Mouse (Mus musculus) thymus, adult 2 months (tissue): ENCODE measurements around the gene Gm26938.

Experiments used
- CTCF ChIP-seq: fragments of 200-500 bp; IDR thresholded peaks from 2 replicates; pipeline ENCODE4 v1.5.1; 2012; ENCODE audit warnings: mild to moderate bottlenecking, control low read depth, low read length, moderate library complexity, borderline replicate concordance; ENCODE audit not compliant: control insufficient read depth, poor library complexity, insufficient read depth; ENCODE audit errors: extremely low read depth
- POLR2A ChIP-seq: fragments of 200-500 bp; IDR thresholded peaks from 2 replicates; pipeline ENCODE4 v1.6.1; 2012; ENCODE audit warnings: mild to moderate bottlenecking, low read length, control low read depth, moderate library complexity; ENCODE audit not compliant: control insufficient read depth, poor library complexity, insufficient read depth; ENCODE audit errors: extremely low read depth

- TF ChIP-seq POLR2A (no peak), CTCF (no peak)
Measured at GRCm38 (mm10) chr5:139801880-139802279, 24.3 kb downstream of the Gm26938 start.
